Mouse (Mus musculus) thymus, adult 2 months (tissue): Measurements from ENCODE around the gene Klrg1.

Experiments
- CTCF ChIP-seq: fragments of 200-500 bp; IDR thresholded peaks from 2 replicates; pipeline ENCODE4 v1.5.1; 2012; ENCODE audit warnings: mild to moderate bottlenecking, control low read depth, low read length, moderate library complexity, borderline replicate concordance; ENCODE audit not compliant: control insufficient read depth, poor library complexity, insufficient read depth; ENCODE audit errors: extremely low read depth
- POLR2A ChIP-seq: fragments of 200-500 bp; IDR thresholded peaks from 2 replicates; pipeline ENCODE4 v1.6.1; 2012; ENCODE audit warnings: mild to moderate bottlenecking, low read length, control low read depth, moderate library complexity; ENCODE audit not compliant: control insufficient read depth, poor library complexity, insufficient read depth; ENCODE audit errors: extremely low read depth

GRCm38 (mm10) chr6:122297279-122298222 lies 14.9 kb upstream of the Klrg1 start:
- no peak for TF ChIP-seq CTCF
- TF ChIP-seq POLR2A = no peak
